Mouse (Mus musculus) testis, postnatal 10 days (tissue): ENCODE data around the gene Ahr.

ENCODE experiments used
- DNase-seq: peaks from one replicate; pipeline ENCODE4 v3.0.0; 2021; ENCODE audit warnings: low spot score

Gene Ahr

GRCm38 (mm10) chr12:35503586-35503985, 31.3 kb downstream of the Ahr start:
- DNase-seq, result no peak

GRCm38 (mm10) chr12:35501476-35501875, 33.4 kb downstream of the Ahr start:
- no peak for DNase-seq

- DNase-seq, result no peak
Observed at GRCm38 (mm10) chr12:35495195-35495594, 39.6 kb downstream of the Ahr start.

- DNase-seq, result no peak
Observed at GRCm38 (mm10) chr12:35480764-35481163, 54.1 kb downstream of the Ahr start.

GRCm38 (mm10) chr12:35478906-35479305, 55.9 kb downstream of the Ahr start:
- no peak for DNase-seq

GRCm38 (mm10) chr12:35463457-35463856, 71.4 kb downstream of the Ahr start:
- DNase-seq, result no peak

- no peak for DNase-seq
Observed at GRCm38 (mm10) chr12:35462667-35463066, 72.2 kb downstream of the Ahr start.

- no peak for DNase-seq
Observed at GRCm38 (mm10) chr12:35459662-35460061, 75.2 kb downstream of the Ahr start.
